Mouse (Mus musculus) urinary bladder, postnatal 10 days (tissue): Measurements from ENCODE around the gene Emp1.

Experiments
- DNase-seq: peaks from one replicate; pipeline ENCODE4 v3.0.0; 2022; ENCODE audit warnings: low spot score

Emp1 gene

DNA sequence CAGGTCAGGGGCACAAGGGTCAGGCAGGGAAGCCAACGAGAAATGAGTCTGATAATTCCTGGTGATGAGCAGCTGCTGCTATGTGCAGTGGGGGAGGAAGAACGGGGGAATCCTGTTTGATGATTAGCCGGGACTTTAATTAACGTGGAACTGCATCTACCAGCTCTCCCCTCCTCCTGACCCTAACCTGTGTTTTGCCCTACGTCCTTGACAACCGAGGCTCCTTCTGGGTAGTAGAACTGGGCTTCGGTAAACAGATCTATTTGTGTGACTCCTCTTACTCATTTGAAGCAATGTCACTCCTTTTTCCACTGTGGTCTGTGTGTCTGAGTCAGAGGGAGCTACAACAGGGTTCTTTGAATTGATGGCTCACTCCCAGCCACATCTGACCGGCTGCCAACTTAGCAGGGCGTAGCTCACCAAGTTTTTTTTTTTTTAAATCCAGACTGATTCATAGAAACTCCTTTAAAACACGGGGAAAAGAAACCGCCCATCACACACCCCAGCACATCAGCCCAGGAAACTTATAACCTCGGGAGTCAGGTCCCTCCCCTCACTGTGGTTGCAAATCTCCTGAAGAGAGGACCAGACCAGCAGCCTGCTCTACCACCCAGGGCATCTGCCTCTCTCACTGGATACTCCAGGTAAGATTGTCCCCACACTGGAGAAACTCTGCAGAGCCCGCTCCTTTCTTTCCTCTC, at the start of gene Emp1:
Gene Emp1, plus strand, starts transcription at position 87 of the 701 bp plus-strand sequence.
- DNase-seq: peak; percentile 54

DNA sequence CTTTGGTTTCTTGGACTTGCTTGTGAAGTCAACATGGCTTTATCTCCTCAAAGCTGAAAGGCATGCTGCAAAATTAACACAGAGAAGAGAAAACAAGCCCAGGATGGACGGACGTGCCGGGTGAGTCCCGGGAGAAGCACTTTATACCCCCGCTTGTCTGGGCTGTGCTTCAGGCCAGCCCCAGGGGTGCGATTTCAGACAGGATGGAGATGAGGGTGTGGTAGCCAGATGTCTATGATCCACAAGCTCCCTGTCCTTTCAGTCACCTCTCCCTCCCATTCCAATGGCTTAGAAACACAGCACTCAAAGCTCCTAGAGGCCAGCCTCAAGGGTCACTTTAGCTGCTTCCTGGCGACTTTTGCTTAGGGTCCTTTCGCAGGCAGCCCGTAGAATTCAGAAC, 48.4 kb upstream of the Emp1 start:
- DNase-seq: no peak

DNA sequence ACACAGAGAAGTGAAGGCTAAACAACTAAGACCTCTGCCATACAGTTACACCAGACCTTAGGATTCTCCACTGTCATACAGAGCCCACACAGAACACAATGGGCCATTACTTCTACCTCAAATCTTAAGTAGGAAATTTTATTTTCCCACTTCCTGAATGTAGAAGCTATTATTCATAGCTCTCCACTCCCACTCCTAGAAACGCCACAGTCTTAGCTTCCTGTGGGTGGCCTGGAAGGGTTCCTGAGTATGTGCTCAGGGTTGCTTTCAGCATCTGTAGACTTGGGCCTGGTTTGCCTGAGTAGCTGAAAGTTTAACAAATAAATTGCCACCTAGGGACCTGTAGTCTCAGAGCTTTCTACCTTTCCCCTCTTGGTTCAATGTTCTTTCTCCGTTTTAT, 46.2 kb upstream of the Emp1 start:
- DNase-seq: no peak

DNA sequence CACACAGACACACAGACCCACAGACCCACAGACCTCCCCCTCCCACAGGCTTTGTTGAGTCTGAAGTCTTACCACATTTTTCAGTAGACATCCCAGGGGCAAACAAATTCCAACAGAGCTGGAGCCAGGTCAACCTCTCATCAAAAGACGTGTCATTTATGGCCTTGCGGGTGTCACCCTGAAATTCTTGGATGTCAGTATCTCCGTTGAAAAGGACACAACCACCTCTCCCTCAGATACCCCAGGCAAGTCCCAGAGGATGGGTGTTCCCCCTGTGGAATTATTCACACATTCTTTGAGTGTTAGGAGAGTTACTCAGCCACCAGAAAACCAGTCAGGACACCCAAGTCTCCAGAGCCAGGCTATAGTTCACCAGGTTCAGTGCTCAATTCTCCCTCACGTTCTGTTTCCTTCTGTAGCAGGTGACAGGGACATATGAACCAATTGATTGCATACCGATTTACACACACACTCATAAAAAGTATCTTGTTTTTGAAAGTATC, 42.9 kb upstream of the Emp1 start:
- no peak for DNase-seq

DNA sequence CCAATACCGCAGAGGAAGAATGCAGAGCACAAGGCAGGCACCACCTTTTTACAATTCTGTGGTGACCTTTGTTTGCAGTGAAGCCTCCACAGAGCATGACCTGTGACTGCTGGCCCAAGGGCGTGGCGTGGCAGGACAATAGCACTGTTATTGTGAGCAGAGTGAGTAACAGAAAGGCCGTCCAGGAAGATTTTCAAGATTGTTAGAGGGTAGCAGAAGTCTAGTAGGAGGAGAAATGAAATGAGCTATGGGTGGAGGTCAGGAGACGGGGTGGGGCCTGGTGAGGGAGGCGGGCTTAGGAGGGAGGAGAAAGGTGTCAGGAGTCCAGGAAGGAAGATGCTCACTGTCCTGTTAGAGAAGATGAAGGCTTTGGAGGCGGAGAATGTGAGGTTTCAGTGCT, 39.6 kb upstream of the Emp1 start:
- no peak for DNase-seq

DNA sequence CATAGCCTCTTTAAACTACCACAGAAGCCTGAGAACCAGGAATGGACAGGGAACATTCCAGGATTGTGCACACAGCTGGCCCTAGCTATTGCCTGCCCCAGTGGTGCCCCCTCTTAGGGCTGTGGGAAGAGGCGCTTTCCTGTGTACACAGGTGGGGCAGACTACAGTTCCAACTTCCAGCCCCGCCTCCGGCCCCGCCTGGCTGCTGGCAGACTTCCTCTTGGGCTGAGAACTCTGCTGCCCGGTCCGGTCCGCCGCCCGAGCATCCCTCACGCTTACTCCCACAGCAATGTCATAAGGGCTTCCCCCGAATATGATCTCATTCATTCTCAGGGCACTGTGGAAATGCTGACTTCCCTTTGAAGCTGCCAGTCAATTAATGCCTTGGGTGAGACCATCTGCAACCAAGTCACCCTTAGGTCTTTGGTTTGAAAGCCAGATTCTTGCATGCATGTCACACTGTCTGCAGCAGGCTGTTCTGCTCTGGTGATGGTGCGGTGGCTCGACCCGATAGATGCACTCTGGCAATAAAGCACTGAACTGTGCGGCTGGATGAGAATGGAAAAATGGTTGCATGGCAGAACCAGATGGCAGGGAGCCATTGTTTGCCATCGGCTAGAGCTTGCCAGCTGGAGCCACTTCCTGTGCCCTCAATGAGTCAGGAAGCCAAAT, 38.9 kb upstream of the Emp1 start:
- no peak for DNase-seq

DNA sequence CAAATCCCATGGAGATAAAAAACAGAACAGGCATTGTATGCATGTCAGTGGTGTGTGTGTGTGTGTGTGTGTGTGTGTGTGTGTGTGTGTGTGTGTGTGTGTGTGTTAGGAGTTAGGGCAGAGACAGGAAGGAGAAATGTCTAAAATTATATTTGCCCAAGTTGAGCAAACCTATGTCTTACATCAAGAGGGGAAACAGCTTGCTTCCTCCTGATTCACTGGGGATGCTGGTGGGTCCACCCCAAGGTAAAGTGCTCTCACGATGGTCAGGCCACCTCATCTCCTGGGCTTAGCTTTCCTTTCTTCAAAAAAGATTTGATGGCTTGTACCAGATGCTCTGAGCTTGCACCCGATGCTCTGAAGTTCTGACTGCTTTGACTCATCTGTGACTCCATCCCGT, 38.2 kb upstream of the Emp1 start:
- DNase-seq: no peak

DNA sequence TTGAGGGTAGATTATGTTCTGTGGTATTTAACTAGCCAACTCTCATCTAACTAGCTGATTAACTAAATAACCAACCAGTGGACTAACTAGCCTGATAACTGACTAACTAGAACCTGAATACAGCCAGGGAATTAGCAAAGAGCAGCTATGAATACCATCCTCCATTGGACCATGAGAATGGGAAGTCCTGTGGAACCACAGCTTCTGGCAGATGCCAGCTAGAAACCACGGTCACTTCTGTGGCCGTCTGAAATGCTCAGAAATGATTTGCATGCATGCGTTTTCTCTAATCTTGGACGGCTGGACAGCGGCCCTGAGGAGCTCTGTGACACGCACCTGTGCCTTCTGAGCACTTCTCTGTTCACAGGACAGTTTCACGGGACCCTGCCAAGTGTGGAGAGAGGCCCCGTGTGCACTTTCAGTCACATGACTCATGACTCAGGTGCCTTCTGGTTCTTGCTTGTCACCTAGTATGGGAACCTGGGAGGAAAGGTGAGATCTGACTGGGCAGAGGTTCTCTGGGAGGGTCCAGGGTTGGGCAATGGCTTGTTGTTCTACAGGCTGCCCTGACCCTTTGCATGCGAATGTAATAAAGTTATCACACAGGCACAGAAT, 37.6 kb upstream of the Emp1 start:
- DNase-seq: no peak

DNA sequence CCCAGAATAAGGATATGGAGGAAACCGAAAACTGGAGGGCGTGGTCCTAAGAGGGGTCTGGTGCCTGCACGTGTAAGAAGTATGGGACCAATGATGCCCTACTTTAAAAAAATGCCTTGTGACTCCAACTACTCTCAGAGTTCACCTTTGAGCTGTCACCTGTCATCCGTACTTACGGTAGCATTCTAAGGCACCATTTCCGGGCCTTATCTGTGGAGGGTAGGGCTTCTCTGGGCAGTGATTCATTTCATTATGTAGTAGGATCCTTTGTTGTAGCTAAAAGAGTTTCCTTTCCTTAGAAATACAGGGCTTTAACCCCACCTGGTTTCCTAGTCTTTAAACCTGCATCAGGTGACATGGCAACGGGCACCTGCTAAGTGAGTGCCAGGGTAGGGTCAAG, 35.5 kb upstream of the Emp1 start:
- no peak for DNase-seq

DNA sequence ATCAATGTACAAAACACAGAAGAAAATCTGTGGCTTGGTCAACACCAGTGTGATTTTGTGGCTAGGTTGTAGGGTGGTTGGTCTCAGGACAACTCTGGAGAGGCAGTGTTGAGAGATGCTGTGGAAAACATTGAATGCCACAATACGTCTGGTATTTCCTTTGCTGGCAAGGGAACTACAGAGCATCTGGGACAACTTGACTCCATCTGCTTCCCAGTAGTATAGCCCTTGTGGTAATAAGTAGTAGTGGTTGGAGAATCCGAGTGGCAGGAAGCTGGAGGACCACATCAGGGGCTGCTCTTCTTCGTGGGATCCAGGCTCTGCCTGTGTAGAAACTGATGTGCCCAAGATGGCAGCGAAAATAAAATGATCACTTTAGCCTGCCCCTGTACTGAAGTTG, 30.4 kb upstream of the Emp1 start:
- DNase-seq: no peak

DNA sequence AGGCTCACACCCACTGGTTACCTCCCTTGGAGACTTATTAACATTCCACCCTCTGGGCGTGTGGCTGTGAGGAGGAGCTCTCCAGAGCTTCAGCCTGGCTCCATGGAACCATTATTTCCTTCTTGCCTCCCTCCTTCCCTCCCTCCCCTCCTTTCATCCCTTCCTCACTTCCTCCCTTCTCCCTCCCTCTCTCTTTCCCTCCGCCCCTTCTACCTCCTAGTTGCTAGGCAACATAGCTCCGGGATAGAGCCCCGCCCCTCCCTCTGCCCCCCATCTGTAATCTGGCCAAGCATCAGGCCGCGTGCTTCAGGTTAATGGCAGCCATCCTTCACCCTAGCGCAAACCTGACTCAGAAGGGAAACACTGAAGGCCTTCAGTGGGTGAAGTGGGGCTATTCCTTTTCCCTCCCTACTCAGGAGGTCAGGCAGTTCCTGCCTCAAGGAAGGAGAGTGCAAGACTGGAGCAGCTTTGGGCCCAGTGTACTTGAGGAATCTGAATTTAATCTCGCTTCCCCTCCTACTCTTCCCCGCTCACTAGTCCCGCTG, 29.5 kb upstream of the Emp1 start:
- no peak for DNase-seq

DNA sequence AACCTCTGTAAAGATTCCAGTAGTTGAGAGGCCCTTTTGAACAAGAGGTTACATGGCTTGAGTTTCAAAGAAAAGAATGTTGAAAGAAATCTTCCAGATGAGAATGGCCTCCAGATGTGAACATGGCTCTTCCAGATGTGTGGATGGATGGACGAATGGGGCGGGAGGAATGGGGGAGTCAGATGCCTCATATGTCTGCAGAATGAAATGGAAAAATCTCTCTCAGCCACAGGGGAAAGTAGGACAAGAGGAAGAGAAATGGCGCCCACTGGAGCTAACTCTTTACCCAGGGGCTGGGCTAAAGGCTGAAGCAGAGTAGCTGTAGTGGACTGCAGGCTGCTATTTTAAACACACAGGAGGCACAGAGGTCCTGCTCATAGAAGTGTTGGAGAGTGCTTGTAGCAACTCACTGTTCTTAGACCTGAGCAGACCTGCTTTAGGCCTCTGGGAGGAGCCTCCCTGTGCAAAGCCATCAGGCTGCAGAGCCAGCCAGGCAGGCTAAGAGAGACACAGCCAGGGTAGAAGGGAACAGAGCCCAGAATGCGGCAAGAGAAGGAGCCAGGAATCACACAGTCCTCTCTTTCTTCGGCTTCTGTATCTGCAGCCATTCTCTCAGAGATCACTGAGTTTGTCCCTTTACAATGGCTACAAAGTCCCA, 28.2 kb upstream of the Emp1 start:
- no peak for DNase-seq

DNA sequence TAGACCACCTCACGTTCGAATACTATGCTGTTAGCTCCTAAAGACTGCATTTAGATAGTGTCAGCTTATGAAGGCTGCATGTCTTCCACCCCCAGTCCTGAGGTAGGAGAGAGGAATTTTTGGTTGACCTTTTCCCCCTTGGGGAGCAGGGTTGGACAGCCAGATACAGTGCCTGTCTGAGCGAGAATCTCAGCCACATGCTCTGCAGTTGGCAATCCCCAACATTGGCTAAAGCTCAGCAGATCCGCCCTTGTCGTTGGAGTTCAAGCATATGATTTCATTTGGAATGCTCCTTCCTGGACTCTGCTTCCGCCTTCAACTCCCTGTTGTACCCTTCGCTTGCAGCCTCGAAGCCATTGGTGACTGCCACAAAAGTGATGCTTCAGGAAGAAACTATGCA, 26.0 kb upstream of the Emp1 start:
- no peak for DNase-seq

DNA sequence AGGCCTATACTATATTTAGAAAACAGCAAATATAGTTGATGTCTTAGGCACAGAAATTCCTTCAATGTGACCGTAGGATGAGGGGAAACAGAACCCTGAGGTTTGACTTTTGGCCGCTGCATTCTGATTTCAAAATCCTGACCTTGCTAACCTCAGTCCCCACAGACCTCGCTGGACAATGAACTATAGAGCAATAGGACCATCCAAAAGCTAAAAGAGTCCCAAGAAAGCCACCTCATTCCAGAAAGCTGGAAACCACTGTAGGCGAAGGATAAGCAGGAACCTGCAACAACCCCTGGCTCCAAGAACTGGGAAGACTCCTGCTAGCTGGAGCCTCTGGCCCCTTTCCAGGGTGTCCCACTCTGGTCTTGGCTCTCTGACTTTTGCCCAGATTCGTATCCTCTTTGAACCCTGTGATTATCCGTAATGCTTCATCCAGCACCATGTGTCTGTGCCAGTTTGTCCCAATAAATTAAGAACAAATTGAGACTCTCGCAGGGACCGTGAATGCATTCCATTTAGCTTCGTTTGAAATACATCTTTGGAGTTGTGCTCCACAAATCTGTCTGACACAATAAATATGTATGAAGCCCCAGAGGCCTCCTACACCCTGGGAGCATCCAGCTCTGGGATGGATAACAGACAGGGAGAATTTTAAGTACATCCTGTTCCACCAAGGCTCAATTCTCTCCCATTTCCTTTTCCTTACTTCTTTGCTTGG, 21.8 kb upstream of the Emp1 start:
- no peak for DNase-seq

DNA sequence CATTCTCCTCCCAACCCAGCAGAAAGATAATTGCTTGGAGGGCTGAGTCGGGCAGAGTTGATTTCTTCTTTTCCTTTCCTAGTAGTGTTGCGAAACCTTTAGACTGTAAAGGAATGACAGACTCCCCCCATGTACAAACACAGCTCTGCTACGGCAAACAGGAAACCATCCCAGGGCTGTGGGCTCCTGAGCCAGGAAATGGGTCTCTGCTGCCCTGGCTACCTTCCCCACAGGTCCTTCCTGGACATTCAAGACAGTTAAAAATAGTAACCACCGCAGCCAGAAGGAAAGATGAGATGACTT, 21.3 kb upstream of the Emp1 start:
- DNase-seq: no peak

DNA sequence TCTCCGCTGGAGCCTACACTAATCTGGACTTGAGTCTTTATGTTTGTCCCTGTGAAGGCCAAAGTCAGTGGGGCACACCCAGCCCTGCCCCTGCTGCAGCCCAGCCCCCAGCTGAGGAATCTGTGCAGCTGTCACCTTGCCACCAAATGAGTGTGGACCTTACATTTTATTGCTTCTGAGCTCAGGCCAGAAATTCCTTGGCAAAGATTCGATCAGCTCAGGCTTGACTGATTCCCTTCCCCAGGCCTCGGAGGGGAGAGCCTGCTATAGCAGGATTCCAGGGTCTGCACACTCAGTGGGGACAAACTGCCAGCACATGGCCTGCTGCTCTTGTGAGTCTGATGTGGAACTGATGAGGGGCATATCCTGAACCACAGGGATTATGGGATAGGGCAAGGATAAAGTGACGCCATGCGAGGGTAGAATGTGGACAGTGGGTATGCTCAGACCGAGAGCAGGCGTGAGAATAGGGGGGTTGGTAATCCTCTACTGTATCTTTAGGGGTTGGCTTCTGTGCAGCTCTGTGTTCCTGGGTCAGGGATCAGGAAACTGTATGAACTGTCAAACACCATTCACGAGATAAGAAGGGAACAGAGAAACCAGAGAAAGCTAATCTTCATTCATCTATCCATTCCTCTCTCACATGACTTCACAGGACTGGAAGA, 10.6 kb upstream of the Emp1 start:
- no peak for DNase-seq

DNA sequence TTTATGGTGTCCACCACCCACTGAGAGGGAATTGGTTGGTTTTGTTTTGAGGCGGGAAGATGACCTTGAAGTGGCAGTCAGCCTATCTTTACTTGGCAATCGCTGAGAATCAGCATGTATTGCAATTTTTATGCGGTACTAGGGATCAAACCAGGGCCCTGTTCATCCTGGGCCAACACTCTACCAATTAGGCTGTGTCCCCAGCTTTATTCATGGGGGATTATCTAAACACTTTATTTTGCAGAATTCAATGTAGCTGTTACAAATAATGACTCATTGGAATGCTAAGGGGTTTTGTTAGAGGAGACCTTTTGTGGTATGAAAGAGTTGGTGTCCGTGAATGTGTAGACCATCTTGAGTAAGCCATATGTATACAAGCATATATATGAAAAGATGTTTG, 9.8 kb upstream of the Emp1 start:
- no peak for DNase-seq

DNA sequence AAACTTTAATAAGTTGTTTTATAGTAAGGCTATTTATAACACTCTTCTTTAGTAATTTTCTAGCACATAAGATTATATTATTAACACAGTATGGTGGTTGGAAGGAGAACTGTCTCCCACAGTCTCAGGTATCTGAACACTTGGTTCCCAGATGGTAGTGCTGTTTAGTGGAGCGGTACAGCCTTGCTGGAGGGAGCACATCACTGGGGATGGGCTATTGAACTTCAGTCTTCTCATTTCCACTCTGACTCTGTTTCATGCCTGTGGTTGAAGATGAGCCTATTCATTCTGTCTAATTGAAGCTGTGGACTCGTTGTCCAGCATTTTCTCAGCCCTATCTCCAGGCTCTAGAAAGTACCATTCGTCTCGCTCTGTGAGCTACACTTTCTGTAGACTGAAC, 7.4 kb upstream of the Emp1 start:
- DNase-seq: no peak

DNA sequence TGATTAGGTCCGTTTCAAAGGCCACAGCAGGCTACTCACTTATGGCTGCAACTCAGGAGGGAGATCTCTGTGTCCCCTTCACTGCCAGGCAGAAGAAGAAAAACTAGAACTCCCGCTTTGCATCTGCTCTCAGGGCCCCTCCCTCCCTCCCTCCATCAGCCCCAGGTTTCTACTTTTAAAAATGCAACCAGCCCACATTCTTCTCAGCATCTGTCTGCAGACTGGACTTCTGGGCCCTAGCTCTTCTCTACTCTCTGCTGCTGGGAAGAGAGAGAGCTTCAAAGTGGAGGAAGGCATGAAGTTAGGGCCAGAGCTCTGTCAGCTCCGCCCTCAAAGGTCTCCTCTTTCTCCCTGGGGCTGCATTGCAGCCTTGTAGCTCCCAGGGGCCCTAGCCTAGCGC, 2.0 kb upstream of the Emp1 start:
- DNase-seq: no peak

DNA sequence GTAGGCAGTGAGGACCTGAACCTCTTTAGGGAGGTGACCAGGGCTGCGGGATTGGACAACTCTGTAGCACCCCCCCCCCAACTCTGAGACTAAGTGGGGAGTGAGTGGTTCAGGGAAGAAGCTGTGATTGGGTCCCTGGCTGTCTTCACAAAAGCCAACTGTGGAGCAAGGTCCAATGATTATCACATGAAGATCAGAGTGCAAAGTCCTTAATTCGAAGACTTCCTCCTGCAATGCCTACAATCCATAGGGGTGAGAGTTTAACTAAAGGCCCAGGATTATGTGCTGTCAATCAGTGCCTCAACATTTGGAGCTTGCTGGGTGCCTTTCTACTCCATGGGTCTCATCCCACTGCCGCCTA, 267 bp upstream of the Emp1 start:
- DNase-seq: no peak

DNA sequence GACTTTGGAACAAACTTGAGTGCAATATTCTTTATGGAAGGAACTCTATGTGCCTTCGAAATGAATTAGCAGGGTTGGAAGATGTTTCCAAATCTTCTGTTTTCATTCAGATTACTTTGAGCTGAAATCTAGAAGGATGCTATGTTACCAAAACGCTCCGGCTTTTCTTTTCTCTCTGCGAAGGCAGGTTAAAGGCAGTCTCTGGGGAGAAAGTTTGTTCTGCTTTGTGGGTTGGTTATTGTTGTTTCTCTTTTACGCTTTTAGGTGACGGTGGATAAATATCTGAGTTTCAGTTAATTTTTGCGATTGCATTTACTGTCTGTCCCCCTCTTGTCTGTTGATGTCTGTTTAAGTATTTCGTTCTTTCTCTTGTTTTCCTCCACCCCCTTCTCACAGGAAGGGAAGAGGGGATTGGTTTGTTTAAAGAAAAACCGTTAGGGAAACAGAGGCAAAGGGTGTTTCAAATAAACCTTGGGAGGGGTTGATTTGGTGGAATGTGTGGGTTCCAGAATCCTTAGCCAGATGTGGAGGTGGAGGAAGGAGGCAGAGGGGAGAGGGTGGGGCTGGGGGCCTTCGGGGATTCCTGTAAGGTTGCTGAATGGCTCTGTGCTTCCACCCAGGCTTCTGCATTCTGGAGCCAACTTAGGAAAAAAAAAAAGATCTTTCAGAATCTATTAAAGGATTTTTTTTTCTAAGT, 1.1 kb downstream of the Emp1 start:
- DNase-seq: no peak
